Mouse (Mus musculus): ENCODE results near the gene Thra. TPM values are rescaled to one million over a fixed set of nuclear protein-coding genes. Genes with fewer than 3 reads are reported as not detected.

Thra gene
- polyA plus RNA-seq, 1 experiment from 2014 or later: 6.1 TPM

GRCm38 (mm10) chr11:98791448-98791847 is 51.0 kb downstream of the Thra start:
- TF ChIP-seq CTCF (IDR thresholded peaks at IDR 0.05; ENCODE audit: low read depth) (no peak), EP300 (IDR thresholded peaks at IDR 0.05; ENCODE audit: low read depth) (no peak)
- DNase-seq (no peak), ATAC-seq (no peak)
- Histone ChIP-seq H3K4me1 (ENCODE audit: insufficient read depth) (peaks cover 29% of the 10 kb centered on the region), H3K9me3 (ENCODE audit: low read length) (no peaks in the 10 kb centered on the region), H3K27me3 (ENCODE audit: insufficient read depth, low read length) (no peaks in the 10 kb centered on the region), H3K4me3 (ENCODE audit: low read depth, low read length) (no peak overlapping the region), H3K4me2 (ENCODE audit: low read depth, low read length) (no peak overlapping the region), H3K9ac (replicated peaks) (no peak overlapping the region), H3K36me3 (replicated peaks; ENCODE audit: insufficient read depth, low read length) (no peaks in the 10 kb centered on the region), H3K27ac (ENCODE audit: low read depth) (no peak overlapping the region)
- WGBS (ENCODE audit: insufficient replicate concordance): 77% methylated on average over 1 of the region's 1 CpGs

- WGBS (ENCODE audit: insufficient replicate concordance): 48% methylated on average over 4 of the region's 4 CpGs
- DNase-seq: no peak
- no peak overlapping the region for H3K27ac ChIP-seq (ENCODE audit: low read depth)
- peaks cover 29% of the 10 kb centered on the region for H3K4me1 ChIP-seq (ENCODE audit: insufficient read depth)
- no peak for TF ChIP-seq CTCF (IDR thresholded peaks at IDR 0.05; ENCODE audit: low read depth)
- no peak for TF ChIP-seq EP300 (IDR thresholded peaks at IDR 0.05; ENCODE audit: low read depth)
- H3K36me3 ChIP-seq (replicated peaks; ENCODE audit: insufficient read depth, low read length): no peaks in the 10 kb centered on the region
- no peaks in the 10 kb centered on the region for H3K27me3 ChIP-seq (ENCODE audit: insufficient read depth, low read length)
- no peak overlapping the region for H3K4me2 ChIP-seq (ENCODE audit: low read depth, low read length)
- no peaks in the 10 kb centered on the region for H3K9me3 ChIP-seq (ENCODE audit: low read length)
- ATAC-seq: no peak
- H3K4me3 ChIP-seq (ENCODE audit: low read depth, low read length): no peak overlapping the region
- no peak overlapping the region for H3K9ac ChIP-seq (replicated peaks)
Measured at GRCm38 (mm10) chr11:98792081-98792480, 51.6 kb downstream of the Thra start.

- Histone ChIP-seq H3K27me3 (ENCODE audit: insufficient read depth, low read length) (no peaks in the 10 kb centered on the region), H3K9ac (replicated peaks) (peak overlapping the region; percentile 99), H3K4me3 (ENCODE audit: low read depth, low read length) (peak overlapping the region; percentile 99), H3K4me1 (ENCODE audit: insufficient read depth) (peaks cover 28% of the 10 kb centered on the region), H3K27ac (ENCODE audit: low read depth) (peak overlapping the region; percentile 99), H3K36me3 (replicated peaks; ENCODE audit: insufficient read depth, low read length) (peaks cover 12% of the 10 kb centered on the region), H3K9me3 (ENCODE audit: low read length) (no peaks in the 10 kb centered on the region), H3K4me2 (ENCODE audit: low read depth, low read length) (peak overlapping the region; percentile 96)
- DNase-seq (no peak), ATAC-seq (peak; percentile 66)
- under 1% methylated on average over 21 of the region's 30 CpGs for WGBS (ENCODE audit: insufficient replicate concordance)
- TF ChIP-seq EP300 (IDR thresholded peaks at IDR 0.05; ENCODE audit: low read depth): no peak
- TF ChIP-seq CTCF (IDR thresholded peaks at IDR 0.05; ENCODE audit: low read depth): peak; percentile 38; the same call in 1 of the 2 replicates
Measured at GRCm38 (mm10) chr11:98794469-98795014, 54.1 kb downstream of the Thra start.

GRCm38 (mm10) chr11:98795015-98795713 is 54.7 kb downstream of the Thra start, which contains the start of gene Msl1:
TSS of gene Msl1 (plus strand) at chr11:98795516.
- WGBS (ENCODE audit: insufficient replicate concordance): under 1% methylated on average over 57 of the region's 89 CpGs

DNA sequence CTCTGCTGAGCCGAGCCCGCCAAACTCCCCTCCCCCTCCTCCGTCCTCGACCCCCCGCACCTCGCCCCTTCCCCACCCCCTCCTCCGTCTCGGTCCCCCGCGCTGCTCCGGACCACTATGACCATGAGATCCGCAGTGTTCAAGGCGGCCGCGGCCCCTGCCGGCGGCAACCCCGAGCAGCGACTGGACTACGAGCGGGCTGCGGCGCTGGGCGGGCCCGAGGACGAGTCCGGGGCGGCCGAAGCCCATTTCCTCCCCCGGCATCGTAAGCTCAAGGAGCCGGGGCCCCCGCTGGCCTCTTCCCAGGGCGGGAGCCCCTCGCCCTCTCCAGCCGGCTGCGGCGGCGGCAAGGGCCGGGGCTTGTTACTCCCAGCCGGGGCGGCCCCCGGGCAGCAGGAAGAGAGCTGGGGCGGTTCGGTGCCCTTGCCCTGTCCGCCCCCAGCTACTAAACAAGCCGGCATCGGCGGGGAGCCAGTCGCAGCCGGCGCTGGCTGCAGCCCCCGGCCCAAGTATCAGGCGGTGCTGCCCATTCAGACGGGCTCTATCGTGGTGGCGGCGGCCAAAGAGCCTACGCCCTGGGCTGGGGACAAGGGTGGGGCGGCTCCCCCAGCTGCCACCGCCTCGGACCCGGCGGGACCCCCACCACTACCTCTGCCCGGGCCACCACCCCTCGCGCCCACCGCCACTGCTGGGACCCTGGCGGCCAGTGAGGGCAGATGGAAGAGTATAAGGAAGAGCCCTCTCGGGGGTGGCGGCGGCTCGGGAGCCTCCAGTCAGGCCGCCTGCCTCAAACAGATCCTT is 55.5 kb downstream of the Thra start:
- 1% methylated on average over 34 of the region's 74 CpGs for WGBS (ENCODE audit: insufficient replicate concordance)
- H3K4me1 ChIP-seq (ENCODE audit: insufficient read depth): peaks cover 24% of the 10 kb centered on the region
- peak overlapping the region; percentile 99 for H3K27ac ChIP-seq (ENCODE audit: low read depth)
- peak overlapping the region; percentile 96 for H3K4me2 ChIP-seq (ENCODE audit: low read depth, low read length)
- H3K9ac ChIP-seq (replicated peaks): peak overlapping the region; percentile 99
- H3K4me3 ChIP-seq (ENCODE audit: low read depth, low read length): peak overlapping the region; percentile 99
- ATAC-seq (peak; percentile 64), DNase-seq (peak; percentile 72)
- peaks cover 18% of the 10 kb centered on the region for H3K36me3 ChIP-seq (replicated peaks; ENCODE audit: insufficient read depth, low read length)
- no peaks in the 10 kb centered on the region for H3K27me3 ChIP-seq (ENCODE audit: insufficient read depth, low read length)
- TF ChIP-seq CTCF (IDR thresholded peaks at IDR 0.05; ENCODE audit: low read depth) (peak; percentile 35), EP300 (IDR thresholded peaks at IDR 0.05; ENCODE audit: low read depth) (no peak)
- no peaks in the 10 kb centered on the region for H3K9me3 ChIP-seq (ENCODE audit: low read length)

More at GRCm38 (mm10) chr11:98795015-98795713, 54.7 kb downstream of the Thra start, which contains the start of gene Msl1:
- DNase-seq: peak; percentile 91
- Histone ChIP-seq H3K36me3 (replicated peaks; ENCODE audit: insufficient read depth, low read length) (peaks cover 15% of the 10 kb centered on the region), H3K9ac (replicated peaks) (peak within 1 kb of the TSS; percentile 99), H3K4me2 (ENCODE audit: low read depth, low read length) (peak within 1 kb of the TSS; percentile 96), H3K4me1 (ENCODE audit: insufficient read depth) (peaks cover 24% of the 10 kb centered on the region), H3K27ac (ENCODE audit: low read depth) (peak within 1 kb of the TSS; percentile 99), H3K27me3 (ENCODE audit: insufficient read depth, low read length) (no peaks in the 10 kb centered on the region), H3K4me3 (ENCODE audit: low read depth, low read length) (peak within 1 kb of the TSS; percentile 99), H3K9me3 (ENCODE audit: low read length) (no peaks in the 10 kb centered on the region)
- ATAC-seq: peak; percentile 77
- peak; percentile 22 for TF ChIP-seq CTCF (IDR thresholded peaks at IDR 0.05; ENCODE audit: low read depth)
- no peak for TF ChIP-seq EP300 (IDR thresholded peaks at IDR 0.05; ENCODE audit: low read depth)

All from liver, postnatal 0 days (tissue).